Mouse (Mus musculus) embryonic facial prominence, embryonic 11.5 days (tissue): Measurements from ENCODE around the gene Prm2. TPM values are rescaled to one million over a fixed set of nuclear protein-coding genes. Genes with fewer than 3 reads are reported as not detected.

ENCODE experiments used
- ATAC-seq: fragments of 200-750 bp; cut with Nextera tagmentation; replicated peaks from 2 replicates; pipeline ENCODE4 v1.8.0; 2017; ENCODE audit warnings: low read depth; ENCODE audit not compliant: insufficient number of reproducible peaks, low FRiP score, low TSS enrichment
- DNase-seq: peaks from one replicate; pipeline ENCODE4 v3.0.0-alpha.2; 2015; ENCODE audit warnings: low spot score
- H3K27ac ChIP-seq: fragments of 300-500 bp; sonication (generic); replicated peaks from 2 replicates; pipeline ENCODE4 v1.5.1; 2014; ENCODE audit warnings: mild to moderate bottlenecking, low read depth, low read length, control low read depth
- H3K27me3 ChIP-seq: fragments of 300-500 bp; sonication (generic); 2 replicates; pipeline ENCODE4 v1.6.1; 2014; ENCODE audit warnings: mild to moderate bottlenecking, low read length, moderate library complexity, mixed read lengths; ENCODE audit not compliant: control insufficient read depth, insufficient read depth
- H3K36me3 ChIP-seq: fragments of 300-500 bp; sonication (generic); replicated peaks from 2 replicates; pipeline ENCODE4 v1.6.1; 2014; ENCODE audit warnings: low read depth, mild to moderate bottlenecking, low read length, moderate library complexity, mixed read lengths; ENCODE audit not compliant: control insufficient read depth, insufficient read depth
- H3K4me1 ChIP-seq: fragments of 300-500 bp; sonication (generic); 2 replicates; pipeline ENCODE4 v1.6.1; 2014; ENCODE audit warnings: low read length, mixed read lengths; ENCODE audit not compliant: control insufficient read depth, insufficient read depth
- H3K4me2 ChIP-seq: fragments of 300-500 bp; sonication (generic); 2 replicates; pipeline ENCODE4 v1.6.1; 2014; ENCODE audit warnings: low read depth, mild to moderate bottlenecking, control low read depth, low read length, moderate library complexity
- H3K4me3 ChIP-seq: fragments of 300-500 bp; sonication (generic); 2 replicates; pipeline ENCODE4 v1.5.1; 2014; ENCODE audit warnings: low read depth, low read length, control low read depth
- H3K9ac ChIP-seq: fragments of 300-500 bp; sonication (generic); replicated peaks from 2 replicates; pipeline ENCODE4 v1.6.1; 2014; ENCODE audit warnings: mild to moderate bottlenecking, control low read depth, low read length
- H3K9me3 ChIP-seq: fragments of 300-500 bp; sonication (generic); replicated peaks from 2 replicates; pipeline ENCODE4 v1.6.1; 2016; ENCODE audit warnings: mild to moderate bottlenecking, low read length, inconsistent platforms, mixed read lengths; ENCODE audit not compliant: control insufficient read depth
- WGBS: fragments of 180-500 bp; shearing (Covaris S2); extraction: QIAGEN DNeasy Blood & Tissue Kit; methylation state at CpG from one replicate; pipeline ENCODE4 v1.1.7; 2014; 5-methylcytosine and 5-hydroxymethylcytosine counted together
- polyA plus RNA-seq: library from polyadenylated mRNA; unstranded; fragments of >200 nt; fragmentation: Nextera tagmentation; extraction: Ambion mirVana; gene quantifications from 2 replicates; pipeline ENCODE4 v1.2.1, GENCODE M21; 2014

Gene Prm2
- not detected in 2 replicates for polyA plus RNA-seq

GRCm38 (mm10) chr16:10796034-10796433 is at the start of gene Prm2:
Gene Prm2, minus strand, starts transcription at chr16:10796134.
- no peak within 1 kb of the TSS for H3K4me2 ChIP-seq
- H3K36me3 ChIP-seq = no peaks in the 10 kb centered on the region
- H3K27ac ChIP-seq = no peak within 1 kb of the TSS
- ATAC-seq (no peak), DNase-seq (no peak)
- no peaks in the 10 kb centered on the region for H3K9me3 ChIP-seq
- H3K4me1 ChIP-seq = no peaks in the 10 kb centered on the region
- H3K27me3 ChIP-seq = no peaks in the 10 kb centered on the region; the same call in 1 of the 2 replicates
- WGBS = 77% methylated on average over 6 of the region's 6 CpGs
- no peak within 1 kb of the TSS for H3K9ac ChIP-seq
- H3K4me3 ChIP-seq = no peak within 1 kb of the TSS

DNA sequence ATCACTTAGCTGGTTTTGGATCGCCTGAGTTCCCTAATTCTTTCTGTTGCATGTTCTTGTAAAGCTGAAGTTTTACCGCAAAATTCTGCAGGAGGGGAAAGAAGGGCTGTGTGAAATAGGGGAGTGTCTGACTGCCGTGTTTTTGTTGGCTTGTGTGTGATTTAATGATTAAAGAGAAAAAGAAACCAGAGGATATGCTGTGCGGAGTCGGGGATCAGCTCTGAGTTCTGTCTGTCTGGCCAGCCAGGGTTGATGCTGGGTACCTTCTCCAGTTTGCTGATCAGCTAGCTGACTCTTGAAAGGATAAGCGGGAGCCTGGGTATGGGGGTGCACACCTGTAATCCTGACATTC is 48.4 kb upstream of the Prm2 start:
- H3K27me3 ChIP-seq = no peaks in the 10 kb centered on the region
- ATAC-seq = no peak
- H3K4me3 ChIP-seq = no peak overlapping the region
- H3K9me3 ChIP-seq = no peaks in the 10 kb centered on the region
- no peak overlapping the region for H3K27ac ChIP-seq
- no peak for DNase-seq
- H3K4me2 ChIP-seq = no peak overlapping the region
- H3K36me3 ChIP-seq = no peaks in the 10 kb centered on the region
- no peak overlapping the region for H3K9ac ChIP-seq
- WGBS = 70% methylated on average over 6 of the region's 6 CpGs
- peaks cover 5% of the 10 kb centered on the region; the same call in 1 of the 2 replicates for H3K4me1 ChIP-seq

DNA sequence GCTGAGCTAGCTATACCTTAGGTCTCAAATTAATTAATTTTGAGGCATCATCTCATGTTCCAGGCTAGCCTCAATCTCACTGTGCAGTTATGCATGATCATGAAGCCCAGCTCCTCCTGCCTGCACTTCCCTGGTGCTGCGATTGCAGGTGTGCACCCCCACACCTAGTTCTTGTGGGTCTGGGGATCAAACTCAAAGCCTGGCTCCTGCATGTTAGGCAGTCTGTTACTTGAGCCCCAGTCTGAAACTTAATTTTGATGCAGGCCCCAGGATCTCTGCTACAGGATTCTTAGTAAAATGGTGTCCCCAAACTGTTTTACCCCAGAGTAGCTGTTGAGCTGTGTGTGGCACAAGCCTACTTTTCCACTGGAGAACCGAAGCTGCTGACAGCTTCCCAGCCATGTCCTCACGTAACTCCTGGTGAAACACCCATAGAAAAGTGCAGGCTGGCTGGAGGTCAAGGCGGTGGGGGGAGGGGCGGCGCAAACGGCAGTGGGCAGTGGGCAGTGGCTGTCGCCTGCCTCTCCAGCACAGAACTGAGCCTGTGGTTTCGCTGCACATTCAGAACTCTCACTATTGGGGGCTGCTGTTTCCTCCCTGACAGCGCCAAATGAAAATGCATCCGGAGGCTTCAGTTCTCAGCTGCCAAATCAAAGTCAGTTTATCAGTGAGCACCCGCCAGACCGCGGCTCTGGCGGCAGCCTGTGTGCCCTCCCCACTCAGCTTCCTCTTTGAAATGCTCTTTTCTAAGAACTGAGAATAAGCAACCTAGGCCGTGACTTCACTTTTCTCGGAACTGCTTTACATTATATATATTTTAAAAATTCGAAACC is 47.8 kb upstream of the Prm2 start:
- ATAC-seq (no peak), DNase-seq (peak; percentile 46)
- H3K27ac ChIP-seq = no peak overlapping the region
- no peaks in the 10 kb centered on the region for H3K27me3 ChIP-seq
- no peaks in the 10 kb centered on the region for H3K36me3 ChIP-seq
- H3K9me3 ChIP-seq = no peaks in the 10 kb centered on the region
- no peak overlapping the region for H3K4me3 ChIP-seq
- H3K9ac ChIP-seq = no peak overlapping the region
- peak overlapping the region; percentile 15; the same call in 1 of the 2 replicates for H3K4me2 ChIP-seq
- 23% methylated on average over 18 of the region's 18 CpGs for WGBS
- H3K4me1 ChIP-seq = peaks cover 5% of the 10 kb centered on the region; the same call in 1 of the 2 replicates

DNA sequence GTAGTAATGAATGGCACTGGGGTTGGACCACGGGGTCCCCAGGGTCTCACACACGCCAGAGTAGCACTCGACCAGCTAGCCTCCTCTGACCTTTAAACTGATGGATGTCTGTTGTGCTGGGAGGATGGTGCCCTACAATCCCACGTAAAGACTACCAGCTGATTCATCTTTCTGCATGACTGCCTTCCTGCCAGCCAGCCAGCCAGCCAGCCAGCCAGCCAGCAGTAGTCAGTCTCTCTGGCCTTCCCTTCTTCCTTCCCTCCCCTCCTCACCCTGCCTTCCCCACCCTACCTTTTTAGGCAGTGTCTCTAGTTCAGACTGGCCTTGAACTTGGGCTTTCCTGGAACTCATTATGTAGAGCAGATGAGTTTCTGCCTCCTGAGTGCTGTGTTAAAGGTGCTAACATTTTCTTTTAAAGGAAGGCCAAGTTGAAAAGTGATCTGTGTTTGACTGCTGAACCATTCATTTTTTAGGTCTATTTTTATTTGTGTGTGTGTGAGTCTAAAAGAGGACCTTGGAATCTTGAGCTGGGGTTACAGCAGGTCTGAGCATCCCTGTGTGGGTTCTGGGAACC is 46.4 kb upstream of the Prm2 start:
- Histone ChIP-seq H3K27ac (no peak overlapping the region), H3K9ac (no peak overlapping the region), H3K9me3 (no peaks in the 10 kb centered on the region), H3K27me3 (no peaks in the 10 kb centered on the region), H3K4me3 (no peak overlapping the region), H3K36me3 (no peaks in the 10 kb centered on the region), H3K4me1 (peaks cover 5% of the 10 kb centered on the region; the same call in 1 of the 2 replicates), H3K4me2 (no peak overlapping the region)
- WGBS = 70% methylated on average over 4 of the region's 4 CpGs
- ATAC-seq (no peak), DNase-seq (no peak)

DNA sequence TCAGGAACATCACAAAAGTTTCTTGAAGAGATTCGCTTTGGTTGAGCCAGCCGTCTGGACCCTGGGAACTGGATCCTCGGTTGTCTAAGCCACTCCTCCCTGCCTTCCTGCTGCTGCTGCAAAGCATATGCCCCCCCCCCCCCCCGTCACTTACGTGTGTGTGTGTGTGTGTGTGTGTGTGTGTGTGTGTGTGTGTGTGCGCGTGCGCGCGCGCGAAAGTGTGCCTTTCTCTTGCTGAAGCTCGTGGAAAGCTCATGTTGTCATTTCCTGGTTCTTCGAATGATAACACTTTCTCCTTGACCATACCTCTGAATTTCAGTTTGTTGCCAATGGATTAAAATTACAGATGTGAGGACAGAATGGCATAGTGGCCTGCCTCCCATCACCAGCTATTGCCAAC is 44.1 kb upstream of the Prm2 start:
- ATAC-seq (no peak), DNase-seq (no peak)
- WGBS = 86% methylated on average over 12 of the region's 14 CpGs
- H3K4me2 ChIP-seq = no peak overlapping the region
- H3K36me3 ChIP-seq = no peaks in the 10 kb centered on the region
- no peak overlapping the region for H3K9ac ChIP-seq
- H3K9me3 ChIP-seq = no peaks in the 10 kb centered on the region
- H3K27me3 ChIP-seq = no peaks in the 10 kb centered on the region
- no peak overlapping the region for H3K4me3 ChIP-seq
- H3K4me1 ChIP-seq = peaks cover 5% of the 10 kb centered on the region; the same call in 1 of the 2 replicates
- H3K27ac ChIP-seq = no peak overlapping the region

DNA sequence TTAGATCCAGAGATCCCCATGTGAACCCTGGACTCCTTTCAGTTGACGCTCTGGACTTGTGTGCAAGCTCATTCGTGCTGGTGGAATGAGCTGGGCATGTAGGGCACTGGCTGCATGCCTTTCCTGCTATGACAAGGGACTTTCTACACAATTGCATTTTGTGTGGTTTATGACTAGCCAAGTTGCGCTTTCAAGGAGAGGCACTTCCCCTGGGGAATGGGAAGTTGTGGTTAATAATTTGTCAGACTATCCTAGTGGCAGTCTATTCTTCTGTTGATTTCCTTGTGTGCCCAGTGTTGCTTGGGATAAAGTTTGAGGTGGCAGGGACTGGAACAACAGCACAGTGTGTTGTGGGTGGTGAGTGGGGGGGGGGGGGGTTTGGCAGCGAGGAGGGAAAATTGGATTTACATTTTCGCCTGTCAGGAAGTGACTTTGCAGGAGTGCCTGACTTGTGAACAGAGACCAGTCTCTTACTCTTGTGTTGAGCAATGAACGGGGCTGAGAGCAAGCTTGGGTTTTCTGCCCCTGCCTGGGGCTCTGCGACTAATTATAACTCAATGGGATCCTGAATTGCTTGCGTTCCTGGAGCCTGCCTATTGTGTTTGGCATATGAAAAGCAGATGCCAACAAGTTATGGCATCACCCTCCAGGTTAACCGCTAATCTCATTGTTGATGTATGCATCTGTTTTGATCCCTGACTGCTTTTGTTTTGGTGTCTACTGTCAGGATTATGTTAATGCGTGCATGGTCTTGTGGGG is 42.7 kb upstream of the Prm2 start:
- H3K27ac ChIP-seq = no peak overlapping the region; the same call in 1 of the 2 replicates
- H3K4me1 ChIP-seq = peaks cover 5% of the 10 kb centered on the region; the same call in 1 of the 2 replicates
- no peaks in the 10 kb centered on the region for H3K9me3 ChIP-seq
- no peak overlapping the region for H3K4me2 ChIP-seq
- no peak overlapping the region for H3K4me3 ChIP-seq
- no peaks in the 10 kb centered on the region for H3K36me3 ChIP-seq
- WGBS = 42% methylated on average over 10 of the region's 10 CpGs
- DNase-seq (peak; percentile 56), ATAC-seq (no peak)
- H3K27me3 ChIP-seq = no peaks in the 10 kb centered on the region
- no peak overlapping the region for H3K9ac ChIP-seq

DNA sequence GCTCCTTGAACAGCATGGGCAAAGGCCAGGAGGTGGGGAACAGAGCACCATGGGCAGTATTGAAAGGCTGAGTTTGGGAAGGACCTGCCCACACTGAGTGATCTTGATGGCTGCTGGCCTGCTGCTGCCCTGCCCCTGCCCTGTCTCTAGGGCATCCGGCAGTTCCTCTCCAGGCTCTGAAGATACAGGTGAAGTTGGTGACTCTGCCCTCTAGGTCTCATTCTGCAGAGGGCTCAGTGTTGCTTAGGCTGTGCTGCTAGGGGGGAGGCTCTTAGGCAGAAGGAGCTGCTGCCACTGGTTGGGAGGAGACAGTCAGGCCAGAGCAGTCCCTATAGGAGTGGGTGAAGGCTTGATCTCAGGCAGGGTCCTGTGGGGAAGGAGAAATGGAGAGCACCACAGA is 42.0 kb upstream of the Prm2 start:
- Histone ChIP-seq H3K27me3 (no peaks in the 10 kb centered on the region), H3K9ac (no peak overlapping the region), H3K4me2 (no peak overlapping the region), H3K4me3 (no peak overlapping the region), H3K27ac (no peak overlapping the region), H3K4me1 (no peaks in the 10 kb centered on the region), H3K9me3 (no peaks in the 10 kb centered on the region), H3K36me3 (no peaks in the 10 kb centered on the region)
- WGBS = 84% methylated on average over 1 of the region's 1 CpGs
- ATAC-seq = no peak
- DNase-seq = no peak
